Mouse (Mus musculus) gastrocnemius, adult 8-10 months (tissue): ENCODE measurements around the gene Xrra1. TPM values are rescaled to one million over a fixed set of nuclear protein-coding genes. Genes with fewer than 3 reads are reported as not detected.
"Not testable (repeated sequence)": the region's sequence is repeated elsewhere in the genome, so short reads cannot be mapped to it uniquely, and the experiment has no call there.

Experiments
- DNase-seq, 2 experiments: peaks; one replicate each; pipeline ENCODE4 v3.0.0; 2022; ENCODE audit warnings: low spot score in 2 of 2
- total RNA-seq, 4 experiments: library from RNA; stranded (reverse); gene quantifications; 2 replicates each; pipeline ENCODE4 v1.2.4; 2022

Gene Xrra1
- total RNA-seq, result under 1 TPM; 0.31 to 0.80 (median 0.74) TPM

DNA sequence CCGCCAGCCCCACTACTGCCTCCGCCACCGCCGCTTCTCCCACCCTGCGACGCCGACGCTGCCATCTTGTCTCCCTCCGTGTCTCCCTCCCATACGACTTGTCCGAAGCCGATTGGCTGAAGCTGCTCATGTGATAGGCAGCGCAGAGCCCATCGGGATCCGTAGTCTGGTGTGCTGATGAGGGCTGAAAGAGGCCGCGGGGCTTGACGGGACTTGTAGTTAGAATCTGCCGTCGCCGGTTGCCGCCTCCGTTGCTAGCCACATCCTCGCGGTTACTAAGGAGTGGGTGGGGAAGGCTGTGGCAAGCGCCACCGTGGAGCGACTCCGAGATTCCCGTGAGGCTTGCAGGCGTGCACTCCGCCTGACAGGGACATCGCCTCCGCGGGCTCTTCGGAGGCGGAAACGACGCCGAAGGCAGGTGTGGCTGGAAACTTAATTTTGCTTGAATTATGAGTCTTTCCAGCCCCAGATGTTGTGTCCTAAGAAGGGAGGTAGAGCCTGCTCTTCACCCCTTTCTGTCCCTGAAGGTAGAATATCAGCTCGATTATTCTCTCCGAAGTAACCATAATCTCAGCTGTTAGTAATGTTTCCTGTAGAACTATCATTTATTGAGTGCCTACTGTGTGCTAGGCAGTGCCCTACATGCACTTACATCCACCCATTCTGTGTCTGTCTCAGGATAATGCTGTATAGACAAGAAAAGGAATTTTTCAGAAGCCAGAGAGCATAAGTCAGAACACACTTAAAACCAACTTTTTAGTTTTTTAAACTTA lies at the start of gene Xrra1:
Xrra1 (plus strand) TSS at position 304 of the 773 bp plus-strand sequence.
- DNase-seq, result peak; percentile 92 to 94

DNA sequence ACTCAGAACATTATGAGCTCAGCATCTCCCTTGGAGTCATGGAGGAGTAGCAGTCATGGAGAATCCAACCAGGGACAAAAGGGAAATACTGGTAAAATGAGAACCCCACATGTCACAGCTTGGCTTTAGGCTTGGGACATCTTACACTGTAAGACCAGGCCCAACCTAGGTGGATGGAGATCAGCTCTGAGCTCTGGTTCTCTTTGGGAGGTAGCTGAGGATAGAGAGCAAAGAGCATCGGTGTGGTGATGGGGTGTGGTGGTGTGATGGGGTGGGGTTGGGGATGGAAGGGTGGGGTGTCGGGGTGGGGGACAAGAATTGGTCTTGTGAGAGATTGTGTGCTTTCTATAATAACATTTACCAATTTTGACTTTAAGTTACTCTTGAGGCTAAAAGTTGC lies 48.1 kb upstream of the Xrra1 start:
- DNase-seq, result no peak

DNA sequence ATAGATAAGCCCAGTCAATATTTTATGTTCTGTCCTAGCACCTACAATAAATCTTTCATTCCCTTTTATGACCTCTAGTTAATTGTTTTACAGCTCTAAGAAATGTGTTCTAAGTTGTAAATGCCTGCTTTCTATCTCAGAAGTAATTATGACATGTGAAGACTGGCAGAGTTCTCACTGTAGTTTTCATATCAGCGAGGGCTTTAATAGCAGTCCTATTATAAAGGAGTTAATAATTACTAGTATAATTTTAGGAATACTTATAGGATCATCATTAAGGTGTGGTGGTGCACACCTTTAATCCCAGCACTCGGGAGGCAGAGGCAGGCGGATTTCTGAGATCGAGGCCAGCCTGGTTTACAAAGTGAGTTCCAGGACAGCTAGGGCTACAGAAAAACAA lies 47.3 kb upstream of the Xrra1 start:
- DNase-seq, result no peak

DNA sequence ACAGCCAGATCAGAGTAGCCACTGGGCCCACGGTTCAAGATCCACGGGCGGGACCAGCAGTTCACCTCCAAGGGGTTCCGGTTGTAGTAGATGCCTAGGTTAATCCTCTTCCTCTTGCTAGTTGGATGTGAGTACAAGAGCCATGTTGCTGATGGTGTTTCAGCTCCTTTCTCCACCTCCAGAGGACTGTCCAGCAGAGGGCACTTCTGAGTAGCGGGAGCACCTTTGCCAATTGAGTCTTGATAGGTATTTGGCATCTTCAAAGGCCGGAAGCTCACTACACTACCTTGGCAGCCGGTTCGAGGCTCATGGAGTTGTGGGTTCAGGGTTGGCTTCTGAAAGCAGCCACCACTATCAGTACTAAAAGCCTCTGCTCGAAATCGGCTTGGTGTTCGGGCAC lies 45.5 kb upstream of the Xrra1 start:
- peak in 1 of 2 experiments; percentile 35 for DNase-seq

DNA sequence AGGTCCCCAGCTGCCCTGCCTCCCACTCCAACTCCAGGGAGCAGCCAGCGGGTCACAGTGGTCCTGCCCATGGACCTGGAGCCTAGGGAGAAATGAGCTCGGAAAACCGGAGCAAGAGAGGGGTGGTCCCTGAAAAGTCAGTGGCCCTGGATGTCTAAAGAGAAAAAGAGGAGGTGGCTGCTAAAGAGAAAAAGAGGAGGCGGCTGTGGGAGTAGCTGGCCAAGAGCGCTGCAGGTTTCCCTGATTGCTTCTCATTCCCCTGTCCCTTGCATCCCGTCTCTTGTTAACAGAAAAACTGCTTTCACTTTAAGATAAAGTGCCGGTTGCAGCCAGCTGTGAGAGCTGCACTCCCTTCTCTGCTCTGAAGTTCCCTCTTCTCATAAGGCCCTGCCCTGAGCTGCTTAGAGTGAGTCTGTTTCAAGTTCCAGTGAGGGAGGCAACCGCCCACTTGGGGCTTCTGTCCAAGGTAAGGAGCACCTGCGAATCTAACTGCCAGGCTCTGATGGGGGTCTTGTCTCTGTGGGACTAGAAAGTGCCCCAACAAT lies 40.7 kb upstream of the Xrra1 start:
- not testable (repeated sequence) for DNase-seq

DNA sequence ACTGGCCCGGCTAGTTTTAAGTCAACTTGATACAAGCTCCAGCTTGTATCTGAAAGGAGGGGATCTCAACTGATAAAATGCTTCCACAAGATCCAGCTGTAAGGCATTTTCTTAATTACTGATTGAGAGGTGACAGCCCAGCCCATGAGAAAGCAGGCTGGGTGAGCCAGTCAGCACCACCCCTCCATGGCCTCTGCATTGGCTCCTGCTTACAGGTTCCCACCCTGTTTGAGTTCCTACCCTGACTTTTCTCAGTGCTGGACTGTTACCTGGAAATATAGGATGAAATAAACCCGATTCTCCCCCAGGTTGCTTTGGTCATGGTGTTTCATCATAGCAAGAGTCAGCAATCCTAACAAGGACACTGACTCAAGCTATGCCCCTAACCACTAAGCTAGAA lies 37.0 kb upstream of the Xrra1 start:
- no peak for DNase-seq

DNA sequence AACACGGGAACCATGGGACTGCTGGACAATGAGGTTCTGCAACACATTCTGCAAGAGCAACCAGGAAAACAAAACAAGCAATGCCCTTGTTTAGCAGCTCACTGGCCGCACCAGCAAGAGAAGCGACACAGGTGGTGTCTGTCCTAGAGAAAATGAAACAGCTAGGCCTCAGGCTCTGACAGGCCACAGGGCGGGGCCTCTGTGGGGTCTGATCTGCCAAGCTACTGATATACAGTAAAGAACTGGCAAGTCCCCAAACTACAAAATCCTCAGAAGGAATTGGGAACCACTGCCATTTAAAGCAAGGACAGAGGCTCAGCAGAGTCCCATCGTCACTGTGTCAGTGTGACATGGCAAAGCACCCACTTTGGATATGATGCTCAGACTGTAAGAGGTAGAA lies 36.5 kb upstream of the Xrra1 start:
- DNase-seq, result no peak

DNA sequence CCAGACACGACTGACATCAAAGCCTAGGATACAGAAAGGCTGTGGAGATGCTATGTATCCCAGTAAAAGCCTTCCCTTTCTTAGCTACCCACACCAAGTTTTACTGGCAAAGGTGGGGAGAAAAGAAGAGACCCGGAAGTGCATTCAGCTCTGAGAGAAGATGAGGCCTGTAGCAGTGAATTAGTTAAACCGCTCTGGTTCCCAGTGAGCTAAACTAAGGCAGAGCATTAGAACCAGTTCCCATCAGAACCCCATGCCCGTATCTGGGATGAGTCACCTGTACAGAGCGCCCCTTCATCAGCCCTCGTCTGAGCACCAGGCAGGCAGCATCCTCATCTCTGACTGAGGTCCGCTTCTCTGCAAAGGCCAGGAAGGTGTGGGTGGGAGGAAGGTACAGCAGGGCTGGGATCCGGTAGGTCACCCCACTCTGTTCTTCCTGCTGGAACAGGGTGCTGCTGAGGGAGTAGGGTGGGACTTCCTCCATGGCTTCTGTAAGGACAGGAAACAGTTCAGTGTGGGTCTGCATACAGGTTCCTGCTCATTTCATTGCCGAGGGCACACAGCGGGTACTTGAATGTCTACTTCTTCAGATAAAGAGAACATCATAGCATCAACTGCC lies 35.8 kb upstream of the Xrra1 start:
- DNase-seq, result no peak

DNA sequence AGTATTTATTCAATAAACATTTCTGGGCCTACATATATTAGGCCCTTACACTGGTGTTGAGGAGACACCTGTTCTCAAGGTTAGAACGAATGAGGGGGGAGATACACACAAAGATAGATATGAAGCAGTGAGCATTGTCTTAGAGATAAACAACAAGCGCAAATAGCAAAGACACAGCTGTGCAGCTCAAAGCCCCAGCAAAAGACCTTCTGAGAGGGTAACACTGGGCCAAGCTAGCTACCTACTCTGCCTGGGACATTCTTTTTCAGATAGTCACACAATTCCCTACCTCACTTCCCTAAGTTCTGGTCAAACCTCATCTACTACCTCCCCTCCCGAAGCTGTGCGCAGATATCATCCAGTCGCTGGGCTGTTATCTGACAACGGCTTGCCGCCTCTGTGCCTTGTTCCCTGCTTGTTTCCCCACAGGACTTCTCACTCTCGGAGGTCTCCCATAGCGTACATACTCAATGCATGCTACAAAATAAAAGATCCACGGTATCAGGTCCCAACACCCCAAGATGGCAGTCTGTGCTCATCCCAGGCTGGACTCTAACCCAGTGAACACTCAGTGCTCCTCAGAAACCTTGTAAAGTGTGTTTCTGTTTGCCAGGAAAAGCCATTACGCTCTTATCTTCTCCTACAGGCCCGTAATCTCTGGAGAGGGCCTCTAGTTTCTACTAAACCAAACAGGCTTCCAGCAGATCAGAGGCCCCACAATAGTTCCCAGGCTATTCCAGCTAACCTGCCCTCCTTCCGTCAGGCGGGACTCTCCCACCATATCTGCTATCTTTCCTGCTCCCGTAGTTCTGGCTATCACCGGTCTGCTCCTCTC lies 34.0 kb upstream of the Xrra1 start:
- no peak for DNase-seq

DNA sequence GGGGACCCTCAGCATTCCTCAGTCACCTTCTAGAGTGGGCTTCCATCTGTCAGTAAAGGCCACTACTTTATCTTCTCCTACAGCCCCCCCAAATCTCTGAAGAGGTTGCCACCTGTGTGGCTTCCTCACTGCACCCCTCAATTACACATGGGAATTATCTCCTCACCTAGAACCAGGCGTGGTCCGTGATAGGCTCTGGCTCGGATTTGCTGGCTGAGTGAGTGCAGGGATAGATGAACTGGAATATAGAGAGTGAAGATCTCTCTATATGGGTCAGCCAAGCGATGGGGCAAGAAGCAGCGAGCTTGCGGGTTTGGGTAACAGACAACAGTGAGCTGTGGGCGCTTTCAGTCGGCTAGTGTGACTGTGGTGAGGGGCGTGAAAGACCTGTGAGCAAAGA lies 33.4 kb upstream of the Xrra1 start:
- DNase-seq, result no peak

DNA sequence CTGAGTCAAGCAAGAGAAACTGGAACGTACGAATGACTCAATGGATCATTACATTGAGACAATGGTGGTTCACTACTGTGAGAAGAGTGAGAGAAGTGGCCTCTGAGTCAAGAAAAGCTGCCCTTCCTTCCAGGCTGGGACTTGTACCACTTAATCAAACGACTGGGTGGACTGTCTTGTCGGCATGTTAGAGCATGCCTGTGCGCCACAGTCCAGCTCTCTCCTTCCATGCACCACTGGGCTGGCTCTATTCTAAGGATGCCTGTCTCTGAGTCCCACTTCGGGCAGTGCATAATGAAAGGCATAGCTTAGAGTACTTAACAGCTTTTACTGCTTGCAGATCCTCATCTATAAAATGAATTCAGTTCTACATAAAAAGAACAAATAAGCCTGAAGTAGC lies 32.8 kb upstream of the Xrra1 start:
- no peak for DNase-seq

DNA sequence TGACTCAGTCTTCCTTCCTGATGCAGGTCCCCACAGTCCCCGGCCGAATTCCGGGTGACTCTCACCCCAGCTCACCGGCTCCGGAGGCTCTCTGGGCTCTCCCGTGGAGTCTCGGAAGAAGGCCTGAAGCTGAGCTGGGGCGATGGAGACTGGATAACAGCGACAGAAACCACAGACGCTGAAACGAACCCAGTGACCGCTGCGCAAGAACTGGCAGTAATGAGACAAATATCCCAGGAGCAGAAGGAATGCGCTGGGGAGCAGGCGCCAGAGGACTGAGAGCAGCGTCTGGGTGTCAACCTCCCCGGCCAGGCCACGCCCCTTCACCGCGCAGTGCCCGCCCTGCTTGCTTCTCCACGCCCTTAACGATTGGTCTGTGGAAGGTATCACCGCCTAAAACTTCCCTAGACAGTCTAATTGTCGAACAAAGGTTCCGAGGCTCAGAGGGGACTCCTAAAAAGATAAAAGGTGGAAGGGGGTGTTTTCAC lies 30.8 kb upstream of the Xrra1 start, which contains the start of gene Neu3:
Neu3 (minus strand) TSS at position 335 of the 488 bp plus-strand sequence.
- peak; percentile 90 to 95 for DNase-seq

DNA sequence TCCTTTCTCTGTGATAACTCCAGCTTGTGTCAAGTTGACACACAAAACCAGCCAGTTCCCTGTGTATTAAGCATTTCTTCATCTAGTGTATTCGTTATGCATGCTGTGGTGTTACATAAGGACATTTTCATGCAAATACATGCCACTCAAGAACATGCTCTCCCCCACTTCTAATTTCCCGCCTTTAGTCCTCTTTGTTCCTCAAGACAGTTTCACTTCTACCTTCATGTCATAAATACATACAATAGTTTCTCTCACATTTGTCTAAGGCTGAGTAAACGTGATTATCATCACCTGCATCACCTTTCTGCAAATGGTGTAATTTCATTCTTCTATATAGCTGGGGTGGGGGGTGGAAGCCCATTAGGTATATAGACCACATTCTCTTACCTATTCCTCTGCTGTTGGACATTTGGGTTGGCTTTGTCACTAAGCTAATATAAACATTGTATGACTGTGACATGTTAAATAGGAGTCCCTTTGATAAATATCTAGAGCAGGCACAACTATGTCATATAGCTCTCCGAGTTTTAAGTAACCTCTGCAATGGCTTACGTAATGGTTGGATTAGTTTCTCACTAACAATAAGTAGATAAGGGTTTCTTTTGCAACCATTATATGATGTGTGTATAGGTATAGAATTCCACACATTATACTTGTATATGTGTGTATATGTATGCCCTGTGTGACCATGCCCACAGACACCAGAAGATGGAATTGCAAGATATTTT lies 25.6 kb upstream of the Xrra1 start:
- no peak for DNase-seq

DNA sequence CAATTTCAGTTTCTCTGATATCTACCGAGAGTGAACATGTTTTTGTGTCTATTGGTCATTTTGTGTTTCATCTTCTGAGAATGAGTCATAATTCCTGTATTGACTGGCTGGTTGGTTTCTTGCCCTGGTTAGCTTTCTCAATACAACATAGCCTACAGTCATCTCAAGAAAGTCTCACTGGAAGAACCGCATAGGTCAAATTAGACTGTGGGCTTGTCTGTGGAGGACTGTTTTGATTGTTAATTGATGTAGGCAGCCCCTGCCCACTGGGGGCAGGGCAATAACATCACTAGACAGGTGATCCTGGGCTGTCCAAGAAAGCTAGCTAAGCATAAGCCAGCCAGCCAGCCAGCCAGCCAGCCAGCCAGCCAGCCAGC lies 25.1 kb upstream of the Xrra1 start:
- no peak for DNase-seq

DNA sequence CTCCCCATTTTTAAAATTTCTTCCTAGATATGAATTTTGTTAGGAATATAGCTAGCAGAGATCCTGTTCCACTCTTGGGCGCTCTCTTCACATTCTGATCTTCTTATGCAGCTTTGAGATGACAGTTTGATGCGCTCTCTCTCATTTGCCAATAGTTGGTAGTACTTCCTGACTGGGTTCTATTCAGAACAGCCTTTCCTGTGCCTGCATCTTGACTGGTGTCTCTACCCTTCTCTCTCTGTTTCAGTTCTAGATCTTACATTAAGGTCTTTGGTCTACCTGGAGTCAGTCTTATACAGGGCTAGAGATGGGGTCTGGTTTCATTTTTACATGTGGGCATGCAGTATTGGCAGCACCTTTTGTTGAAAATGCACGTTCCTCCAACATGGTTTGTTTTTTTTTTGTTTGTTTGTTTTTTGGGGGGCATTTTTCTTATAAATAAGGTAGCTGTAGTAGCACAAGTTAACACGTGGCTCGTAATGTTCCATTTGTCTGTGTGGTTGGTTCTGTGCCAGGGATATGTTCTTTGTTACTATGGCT lies 24.5 kb upstream of the Xrra1 start:
- no peak for DNase-seq

DNA sequence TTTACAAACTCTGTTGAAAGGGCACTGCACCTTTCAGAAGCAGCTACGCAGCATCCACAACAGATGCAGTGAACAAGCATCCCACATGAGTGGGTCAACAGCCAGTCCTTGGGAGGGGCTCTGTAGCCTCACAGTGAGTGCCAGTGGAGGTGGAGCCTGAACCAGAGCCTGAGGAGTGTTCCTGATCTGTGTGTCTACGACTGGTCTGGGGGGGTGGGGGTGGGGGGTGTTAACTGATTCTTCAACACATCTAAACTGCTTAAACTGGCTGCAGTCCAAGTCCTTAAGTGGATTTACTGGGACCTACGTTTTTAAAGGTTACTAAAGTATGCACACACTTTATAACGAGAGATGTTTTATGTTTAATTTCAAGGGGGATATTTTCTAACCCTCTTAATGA lies 22.1 kb upstream of the Xrra1 start:
- no peak for DNase-seq

DNA sequence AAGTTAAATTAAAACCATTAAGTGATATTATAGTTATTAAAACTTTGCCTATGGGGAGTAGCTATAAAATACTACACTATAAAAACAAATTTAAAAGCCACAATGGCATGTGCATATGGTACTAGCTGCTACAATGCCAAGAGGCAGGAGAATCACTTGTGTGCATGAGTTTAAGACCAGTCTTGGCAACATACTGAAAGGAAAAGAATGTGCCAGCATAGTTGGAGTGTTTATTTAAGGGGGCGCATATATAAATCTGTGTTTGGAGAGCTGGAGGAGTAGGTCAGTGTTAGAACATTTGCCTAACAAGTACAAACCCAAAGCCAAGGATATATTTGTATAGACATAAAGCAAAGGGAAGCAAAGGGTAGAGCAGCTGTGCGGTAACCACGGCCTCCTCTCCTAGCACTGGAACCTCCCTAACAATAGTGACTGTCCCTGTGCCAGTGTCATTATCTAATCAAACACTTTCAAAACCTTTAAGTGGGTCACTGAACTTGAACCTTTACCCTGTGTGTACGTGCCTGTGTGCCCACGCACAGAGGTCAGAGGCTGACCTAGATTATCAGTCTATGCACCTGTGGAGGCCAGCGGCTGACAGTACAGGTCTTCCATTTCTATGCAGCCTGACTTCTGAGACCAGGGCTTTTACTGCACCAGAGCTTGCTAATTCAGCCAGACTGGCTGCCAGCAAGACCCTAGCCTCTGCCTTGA lies 21.4 kb upstream of the Xrra1 start:
- no peak for DNase-seq

DNA sequence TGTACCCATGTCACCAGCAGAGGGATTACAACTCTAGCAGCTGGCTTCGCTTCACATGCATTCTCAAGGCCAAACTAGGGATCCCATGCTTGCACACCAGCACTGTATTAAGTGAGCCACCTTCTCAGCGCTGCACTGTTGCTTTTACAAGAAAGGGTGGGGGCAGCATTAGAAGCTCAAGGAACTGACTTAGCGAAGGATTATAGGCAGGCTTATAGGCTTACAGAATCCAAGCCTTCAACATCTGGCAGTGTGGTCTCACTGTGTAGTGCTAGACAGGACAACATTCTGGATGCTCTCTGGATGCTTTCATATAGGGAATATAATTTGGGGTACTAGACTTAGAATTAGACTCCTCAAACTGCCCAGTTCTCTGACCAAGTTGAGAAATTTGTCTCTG lies 20.7 kb upstream of the Xrra1 start:
- DNase-seq, result no peak

DNA sequence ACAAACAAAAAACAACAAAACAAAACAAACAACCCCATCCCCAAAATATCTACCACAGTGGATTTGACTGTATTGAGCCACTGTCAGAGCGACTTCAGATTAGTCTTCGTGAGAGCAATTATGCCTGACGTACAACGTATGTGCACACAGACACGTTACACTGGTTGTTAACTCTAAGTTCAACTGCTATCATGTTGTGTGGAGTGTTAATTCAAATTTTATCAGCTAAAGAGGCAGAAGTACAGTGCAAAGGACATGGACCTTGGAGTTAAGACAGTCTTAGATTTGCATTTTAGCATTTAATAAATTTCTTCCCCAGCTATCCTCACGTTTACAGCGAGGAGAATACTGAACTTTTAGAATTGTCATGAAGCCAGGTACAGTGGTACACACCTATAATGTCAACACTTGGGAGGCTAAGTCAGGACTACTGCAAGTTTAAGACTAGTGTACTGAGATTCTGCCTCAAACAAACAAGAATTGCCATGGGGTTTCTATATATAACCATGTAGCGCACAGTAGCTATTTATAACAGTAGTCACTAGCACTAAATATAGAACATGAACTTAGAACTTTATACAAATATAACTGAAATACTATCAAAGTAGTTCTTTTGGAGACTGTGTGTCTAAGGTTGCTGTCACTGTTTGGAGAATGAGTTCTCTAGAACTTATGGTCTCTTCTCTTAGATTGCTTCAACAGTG lies 13.2 kb upstream of the Xrra1 start:
- DNase-seq, result no peak

DNA sequence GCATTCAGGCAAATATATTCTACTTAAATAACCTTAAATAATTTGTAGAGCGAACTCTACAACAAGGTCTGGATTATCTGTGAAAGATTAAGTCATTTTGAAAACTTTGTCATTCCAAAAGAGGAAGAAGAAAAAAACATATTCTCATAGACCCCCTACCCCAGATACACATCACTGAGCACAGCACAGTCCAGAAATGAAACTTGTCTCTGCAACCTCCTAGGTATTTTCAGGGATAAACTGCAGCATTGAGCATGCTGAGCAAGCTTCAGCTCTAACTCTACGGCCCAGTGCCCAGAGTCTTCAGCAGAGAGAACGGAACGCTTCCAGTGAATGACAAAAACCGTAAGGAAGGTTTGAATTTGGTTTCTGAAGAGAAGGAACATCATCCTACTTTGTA lies 8.4 kb upstream of the Xrra1 start:
- DNase-seq, result no peak
